Mouse (Mus musculus): ENCODE results near the gene Mllt3. TPM values are rescaled to one million over a fixed set of nuclear protein-coding genes. Genes with fewer than 3 reads are reported as not detected.

The Mllt3 gene
- polyA plus RNA-seq, 1 experiment from 2014 or later = 45.4 TPM

DNA sequence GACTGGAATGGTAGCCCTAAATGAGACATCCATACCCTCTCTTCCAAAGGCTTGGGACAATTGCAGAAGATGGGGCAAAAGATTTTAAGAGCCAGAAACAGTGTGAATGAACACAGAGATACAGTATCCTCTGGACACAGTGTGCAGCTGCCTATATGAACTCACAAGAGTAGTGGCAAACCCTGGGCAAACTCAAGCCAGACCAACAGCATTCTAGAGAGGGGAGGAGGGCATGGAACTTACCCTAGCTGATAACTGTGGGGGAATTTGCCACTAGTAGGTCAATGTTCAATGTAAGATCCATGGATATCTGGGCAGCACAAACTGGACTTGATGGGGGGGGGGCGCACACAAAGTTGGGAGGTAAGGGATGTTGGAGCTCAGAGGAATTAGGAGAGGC is 151.2 kb downstream of the Mllt3 start:
- H3K27ac ChIP-seq = no peak overlapping the region
- 90% methylated on average over 1 of the region's 1 CpGs for WGBS

DNA sequence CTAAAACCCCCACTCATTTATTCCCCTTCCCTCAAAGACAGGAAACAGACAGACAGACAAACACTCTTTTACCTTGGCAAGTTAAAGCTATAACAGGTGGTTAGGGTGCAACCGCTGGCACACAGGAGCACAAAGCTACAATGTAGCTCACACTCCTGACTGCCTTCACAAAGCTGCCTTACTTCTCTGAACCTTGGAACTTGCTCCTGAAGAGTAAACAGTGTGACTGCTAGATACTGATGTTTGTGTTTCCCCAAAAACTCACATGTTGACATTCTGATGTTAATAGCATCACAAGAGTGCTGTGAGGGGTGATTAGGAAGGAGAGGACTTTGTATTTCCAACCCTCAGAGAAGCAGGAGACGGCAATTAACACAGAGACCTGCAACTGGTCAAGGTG is 151.6 kb downstream of the Mllt3 start:
- Histone ChIP-seq H3K9me3 (no peaks in the 10 kb centered on the region), H3K36me3 (0 out of 2 replicates have a peak, but pooled peaks cover 5% of the 10 kb centered on the region), H3K27me3 (ENCODE audit: insufficient read depth, poor library complexity, severe bottlenecking) (no peaks in the 10 kb centered on the region), H3K4me1 (replicated peaks) (peaks cover 8% of the 10 kb centered on the region), H3K27ac (no peak overlapping the region), H3K4me3 (no peak overlapping the region)
- WGBS = 87% methylated on average over 2 of the region's 2 CpGs
- DNase-seq (ENCODE audit: low spot score) = no peak

More for the DNA sequence above, 151.2 kb downstream of the Mllt3 start:
- Histone ChIP-seq H3K4me3 (no peak overlapping the region), H3K4me1 (replicated peaks) (peaks cover 8% of the 10 kb centered on the region), H3K27me3 (ENCODE audit: insufficient read depth, poor library complexity, severe bottlenecking) (no peaks in the 10 kb centered on the region), H3K36me3 (0 out of 2 replicates have a peak, but pooled peaks cover 5% of the 10 kb centered on the region), H3K9me3 (no peaks in the 10 kb centered on the region)
- DNase-seq (ENCODE audit: low spot score) = no peak

DNA sequence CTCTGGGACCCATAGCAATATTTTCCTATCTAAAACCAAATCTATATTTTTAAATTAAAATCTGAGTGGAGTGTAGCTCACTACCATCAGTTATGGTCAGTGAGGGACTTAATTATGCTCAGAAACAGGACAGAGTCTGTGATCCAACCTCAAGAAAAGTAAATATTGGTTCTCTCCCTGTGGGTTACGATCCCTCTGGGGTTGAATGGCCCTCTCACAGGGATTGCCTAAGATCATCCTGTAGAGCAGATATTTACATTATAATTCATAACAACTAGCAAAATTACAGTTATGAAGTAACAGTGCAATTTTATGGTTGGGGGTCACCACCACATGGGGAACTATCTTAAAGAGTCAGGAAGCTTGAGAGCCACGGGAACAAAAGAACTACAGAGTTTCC is 152.9 kb downstream of the Mllt3 start:
- H3K36me3 ChIP-seq = 0 out of 2 replicates have a peak, but pooled peaks cover 5% of the 10 kb centered on the region
- no peaks in the 10 kb centered on the region for H3K9me3 ChIP-seq
- peaks cover 8% of the 10 kb centered on the region for H3K4me1 ChIP-seq (replicated peaks)
- no peaks in the 10 kb centered on the region for H3K27me3 ChIP-seq (ENCODE audit: insufficient read depth, poor library complexity, severe bottlenecking)
- WGBS = 82% methylated on average over 2 of the region's 2 CpGs
- H3K4me3 ChIP-seq = no peak overlapping the region
- no peak overlapping the region for H3K27ac ChIP-seq
- DNase-seq (ENCODE audit: low spot score) = no peak

DNA sequence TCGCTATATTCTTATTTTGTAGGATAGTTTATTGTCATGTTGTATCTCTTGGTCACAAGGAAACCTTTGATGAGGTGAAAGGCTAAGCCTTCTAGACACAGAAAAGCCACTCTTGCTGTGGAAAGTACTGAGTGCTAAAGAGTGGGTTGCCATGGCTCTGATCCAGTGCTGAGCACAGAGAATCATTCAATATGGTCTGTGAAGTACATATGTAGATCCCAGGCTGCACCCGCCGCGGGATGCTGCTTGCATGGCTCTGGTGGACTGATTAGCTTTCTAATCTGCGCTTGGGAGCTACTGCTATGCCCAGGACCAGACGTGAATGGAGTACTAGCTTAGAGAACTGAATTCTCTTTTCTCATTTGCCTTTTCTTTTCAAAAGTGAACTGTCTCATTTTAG is 154.5 kb downstream of the Mllt3 start:
- no peak overlapping the region for H3K27ac ChIP-seq
- peaks cover 6% of the 10 kb centered on the region for H3K4me1 ChIP-seq (replicated peaks)
- H3K4me3 ChIP-seq = no peak overlapping the region
- no peak for DNase-seq (ENCODE audit: low spot score)
- peaks cover 7% of the 10 kb centered on the region for H3K36me3 ChIP-seq
- no peaks in the 10 kb centered on the region for H3K27me3 ChIP-seq (ENCODE audit: insufficient read depth, poor library complexity, severe bottlenecking)
- no peaks in the 10 kb centered on the region for H3K9me3 ChIP-seq
- 91% methylated on average over 6 of the region's 6 CpGs for WGBS

DNA sequence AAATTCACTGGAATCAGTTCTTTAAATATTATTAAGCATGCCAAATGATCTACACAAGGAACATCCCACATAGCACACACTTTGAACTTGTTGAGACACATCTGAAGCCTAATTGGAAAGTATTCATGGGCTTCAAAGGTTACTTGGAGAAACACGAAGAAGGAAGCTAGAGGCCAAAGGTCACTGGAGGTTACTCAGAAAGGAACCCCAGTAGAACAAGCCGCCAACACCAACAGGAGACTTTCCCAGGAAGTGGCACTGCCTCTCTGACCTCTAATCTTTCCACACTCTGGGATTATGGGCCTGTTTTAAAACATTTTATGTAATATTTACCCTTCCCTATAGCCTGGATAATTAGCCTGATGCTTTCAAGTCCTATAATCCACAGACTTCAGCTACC is 162.6 kb downstream of the Mllt3 start:
- Histone ChIP-seq H3K4me3 (no peak overlapping the region), H3K4me1 (replicated peaks) (0 out of 2 replicates have a peak, but pooled peaks cover 3% of the 10 kb centered on the region), H3K9me3 (no peaks in the 10 kb centered on the region), H3K27ac (no peak overlapping the region), H3K27me3 (ENCODE audit: insufficient read depth, poor library complexity, severe bottlenecking) (no peaks in the 10 kb centered on the region), H3K36me3 (peaks cover 24% of the 10 kb centered on the region)
- WGBS = 31% methylated on average over 2 of the region's 2 CpGs
- no peak for DNase-seq (ENCODE audit: low spot score)

DNA sequence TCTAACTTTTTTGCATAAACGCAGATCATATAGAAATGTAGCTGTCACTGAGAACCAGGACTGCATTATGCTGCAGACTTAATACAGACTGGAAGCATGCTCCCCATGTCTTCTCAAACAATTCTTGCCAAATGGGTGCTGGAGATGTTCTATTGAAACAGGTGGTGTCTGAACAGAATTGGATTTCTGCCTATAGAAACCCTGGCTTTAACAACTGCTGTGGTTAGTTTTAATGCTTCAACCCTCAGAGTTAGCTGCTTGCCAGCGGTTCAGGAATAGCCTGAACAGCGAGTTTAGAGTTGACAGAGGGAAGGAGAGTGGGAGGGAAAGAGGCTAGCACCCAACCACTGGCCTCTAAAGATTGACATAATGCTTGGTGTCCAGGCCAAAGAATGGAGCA is 166.6 kb downstream of the Mllt3 start:
- no peak overlapping the region for H3K27ac ChIP-seq
- DNase-seq (ENCODE audit: low spot score) = no peak
- no peaks in the 10 kb centered on the region for H3K9me3 ChIP-seq
- 0 out of 2 replicates have a peak, but pooled peaks cover 8% of the 10 kb centered on the region for H3K4me1 ChIP-seq (replicated peaks)
- H3K4me3 ChIP-seq = no peak overlapping the region
- H3K36me3 ChIP-seq = peaks cover 8% of the 10 kb centered on the region; the same call in 1 of the 2 replicates
- no peaks in the 10 kb centered on the region for H3K27me3 ChIP-seq (ENCODE audit: insufficient read depth, poor library complexity, severe bottlenecking)
- WGBS = 88% methylated on average over 3 of the region's 3 CpGs

DNA sequence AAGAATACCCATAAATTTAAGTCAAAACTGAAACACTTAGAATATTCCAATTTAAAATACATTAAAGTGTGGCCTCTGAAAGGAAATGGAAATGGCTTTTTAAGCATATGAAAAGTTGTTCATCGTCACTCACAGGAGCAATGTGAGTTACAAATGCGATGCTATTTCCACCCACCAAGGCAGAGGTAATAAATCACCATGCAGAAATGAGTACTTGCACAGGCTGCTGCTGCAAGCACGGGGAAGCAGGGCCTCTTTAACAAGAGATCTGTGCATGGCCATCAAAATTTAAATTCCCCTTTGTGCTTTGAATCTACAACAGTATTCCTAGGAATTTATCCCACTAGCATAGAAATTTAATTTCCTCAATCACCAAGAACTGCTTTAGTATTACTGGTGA is 167.3 kb downstream of the Mllt3 start:
- H3K4me3 ChIP-seq = no peak overlapping the region
- no peak overlapping the region for H3K27ac ChIP-seq
- 81% methylated on average over 3 of the region's 3 CpGs for WGBS
- no peaks in the 10 kb centered on the region for H3K27me3 ChIP-seq (ENCODE audit: insufficient read depth, poor library complexity, severe bottlenecking)
- H3K9me3 ChIP-seq = no peaks in the 10 kb centered on the region
- DNase-seq (ENCODE audit: low spot score) = no peak
- H3K36me3 ChIP-seq = 0 out of 2 replicates have a peak, but pooled peaks cover 3% of the 10 kb centered on the region
- H3K4me1 ChIP-seq (replicated peaks) = 0 out of 2 replicates have a peak, but pooled peaks cover 8% of the 10 kb centered on the region

DNA sequence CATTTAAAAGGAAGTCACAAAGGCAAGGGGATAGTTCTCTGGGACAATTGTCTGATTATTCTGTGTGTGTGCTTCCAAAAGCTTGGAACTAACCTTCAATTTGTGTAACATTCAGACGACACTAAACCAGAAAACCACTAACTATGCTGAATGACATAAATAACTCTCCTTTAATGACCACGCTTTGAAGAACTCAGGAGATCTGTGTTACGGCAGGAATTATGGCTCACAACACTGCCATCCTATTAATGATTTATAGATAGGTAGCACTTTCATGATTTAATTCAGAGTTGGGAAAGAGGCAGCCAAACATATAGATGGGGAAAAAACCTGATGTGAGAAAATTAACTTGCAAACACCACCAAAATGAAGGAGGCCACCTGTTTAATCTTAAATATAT is 168.1 kb downstream of the Mllt3 start:
- no peaks in the 10 kb centered on the region for H3K27me3 ChIP-seq (ENCODE audit: insufficient read depth, poor library complexity, severe bottlenecking)
- H3K9me3 ChIP-seq = no peaks in the 10 kb centered on the region
- WGBS = 84% methylated on average over 3 of the region's 3 CpGs
- H3K4me1 ChIP-seq (replicated peaks) = 0 out of 2 replicates have a peak, but pooled peaks cover 8% of the 10 kb centered on the region
- no peak for DNase-seq (ENCODE audit: low spot score)
- no peak overlapping the region for H3K4me3 ChIP-seq
- H3K36me3 ChIP-seq = 0 out of 2 replicates have a peak, but pooled peaks cover 3% of the 10 kb centered on the region
- no peak overlapping the region for H3K27ac ChIP-seq

DNA sequence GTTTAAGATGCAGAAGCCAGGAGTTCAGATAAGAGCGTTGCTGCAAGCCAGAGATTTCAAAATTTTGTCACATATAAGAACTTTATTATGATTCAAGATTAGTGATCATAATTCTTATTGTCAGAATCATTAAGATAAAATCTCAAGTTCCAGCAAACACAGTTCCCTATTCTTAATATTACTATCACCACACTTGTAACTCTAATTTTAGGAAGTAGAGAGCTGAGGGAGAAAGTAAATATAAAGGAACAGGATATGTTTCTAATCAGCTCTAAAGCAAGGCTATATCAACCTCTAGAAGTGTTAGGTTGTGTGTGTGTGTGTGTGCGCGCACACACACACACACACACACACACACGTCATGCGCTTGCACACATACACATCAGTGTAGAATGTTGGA is 170.0 kb downstream of the Mllt3 start:
- Histone ChIP-seq H3K36me3 (0 out of 2 replicates have a peak, but pooled peaks cover 3% of the 10 kb centered on the region), H3K27me3 (ENCODE audit: insufficient read depth, poor library complexity, severe bottlenecking) (no peaks in the 10 kb centered on the region), H3K27ac (no peak overlapping the region), H3K4me1 (replicated peaks) (0 out of 2 replicates have a peak, but pooled peaks cover 8% of the 10 kb centered on the region), H3K9me3 (no peaks in the 10 kb centered on the region), H3K4me3 (no peak overlapping the region)
- 96% methylated on average over 5 of the region's 5 CpGs for WGBS
- no peak for DNase-seq (ENCODE audit: low spot score)

DNA sequence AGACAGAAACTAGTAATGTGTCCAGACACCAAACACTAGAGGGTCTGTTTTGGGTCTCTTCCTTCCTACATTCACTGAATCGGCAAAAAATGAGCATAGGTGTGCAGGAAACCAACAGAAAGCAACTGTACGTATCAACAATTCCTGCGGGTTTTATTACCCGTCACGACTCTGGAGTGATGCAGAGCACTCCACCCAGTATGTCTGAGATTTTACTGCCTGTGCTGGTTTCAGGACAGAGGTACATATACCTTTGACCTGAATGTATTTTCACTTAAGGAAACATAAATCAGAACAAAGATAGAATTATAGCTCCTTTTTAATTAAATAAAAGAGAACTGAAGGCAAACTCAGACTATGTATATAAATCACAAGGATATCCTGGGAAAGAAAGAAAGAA is 172.4 kb downstream of the Mllt3 start:
- Histone ChIP-seq H3K36me3 (0 out of 2 replicates have a peak, but pooled peaks cover 3% of the 10 kb centered on the region), H3K27me3 (ENCODE audit: insufficient read depth, poor library complexity, severe bottlenecking) (no peaks in the 10 kb centered on the region), H3K4me1 (replicated peaks) (0 out of 2 replicates have a peak, but pooled peaks cover 5% of the 10 kb centered on the region), H3K9me3 (no peaks in the 10 kb centered on the region), H3K4me3 (no peak overlapping the region), H3K27ac (no peak overlapping the region)
- 96% methylated on average over 5 of the region's 5 CpGs for WGBS
- DNase-seq (ENCODE audit: low spot score) = no peak

DNA sequence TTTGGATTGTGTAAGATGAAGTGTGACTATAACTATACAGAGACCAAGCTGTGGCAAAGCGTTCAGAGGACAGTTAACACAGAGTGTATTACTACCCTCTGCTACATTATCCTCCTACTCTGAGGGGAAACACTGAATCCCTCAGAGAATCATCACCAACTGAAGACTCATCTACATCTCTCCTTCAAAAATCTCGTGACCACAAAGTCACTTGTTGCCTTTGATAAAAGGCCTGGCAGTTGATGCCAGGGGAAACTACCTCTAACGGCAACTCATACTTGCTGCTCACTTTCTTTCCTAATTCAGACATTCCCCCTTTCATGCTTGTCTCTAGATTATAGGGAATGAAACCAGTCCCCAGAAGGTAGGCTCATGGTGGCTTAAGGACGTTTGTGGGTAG is 174.0 kb downstream of the Mllt3 start:
- no peak overlapping the region for H3K4me3 ChIP-seq
- no peak for DNase-seq (ENCODE audit: low spot score)
- no peak overlapping the region for H3K27ac ChIP-seq
- 0 out of 2 replicates have a peak, but pooled peaks cover 3% of the 10 kb centered on the region for H3K36me3 ChIP-seq
- no peaks in the 10 kb centered on the region for H3K27me3 ChIP-seq (ENCODE audit: insufficient read depth, poor library complexity, severe bottlenecking)
- H3K4me1 ChIP-seq (replicated peaks) = no peaks in the 10 kb centered on the region
- WGBS = 79% methylated on average over 4 of the region's 4 CpGs
- no peaks in the 10 kb centered on the region for H3K9me3 ChIP-seq

DNA sequence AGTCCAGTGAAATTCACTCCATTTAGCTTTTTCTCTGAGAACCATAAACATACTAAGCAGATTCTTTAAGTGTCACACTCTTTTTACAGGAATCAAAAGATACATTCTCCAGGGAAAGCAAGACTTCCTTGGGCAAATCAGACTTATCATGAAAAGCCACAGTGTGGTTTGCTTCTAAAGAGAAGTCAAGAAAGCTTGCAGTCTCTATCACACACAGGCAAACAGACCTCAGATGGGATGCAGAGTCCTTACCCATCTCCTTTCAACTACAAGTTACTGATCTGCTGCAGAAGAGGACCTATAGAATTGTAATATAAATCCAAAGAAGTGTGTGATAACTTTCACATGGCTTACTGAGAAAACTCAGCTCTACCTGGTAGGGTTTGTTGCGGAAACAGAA is 175.2 kb downstream of the Mllt3 start:
- 100% methylated on average over 1 of the region's 1 CpGs for WGBS
- no peak overlapping the region for H3K4me3 ChIP-seq
- H3K9me3 ChIP-seq = no peaks in the 10 kb centered on the region
- H3K27me3 ChIP-seq (ENCODE audit: insufficient read depth, poor library complexity, severe bottlenecking) = no peaks in the 10 kb centered on the region
- H3K27ac ChIP-seq = no peak overlapping the region
- 0 out of 2 replicates have a peak, but pooled peaks cover 3% of the 10 kb centered on the region for H3K36me3 ChIP-seq
- no peaks in the 10 kb centered on the region for H3K4me1 ChIP-seq (replicated peaks)
- DNase-seq (ENCODE audit: low spot score) = no peak

DNA sequence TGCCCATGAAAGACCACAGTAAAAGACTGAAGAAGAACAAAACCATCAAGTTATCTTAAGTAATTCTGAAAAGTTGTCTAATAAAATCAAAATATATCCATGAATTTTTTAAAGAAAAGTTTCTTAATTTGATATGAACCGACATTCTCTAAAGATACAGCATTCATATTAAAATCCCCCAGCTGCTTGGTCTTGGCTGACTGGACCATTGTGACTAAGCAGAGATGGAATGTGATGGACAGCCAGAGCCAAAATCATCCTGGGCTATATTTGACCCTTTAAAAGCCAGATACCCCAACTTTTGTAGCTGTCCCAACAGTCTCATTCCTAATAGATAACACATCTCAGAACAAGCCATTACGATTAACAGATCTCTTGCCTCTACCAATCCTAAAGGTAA is 180.7 kb downstream of the Mllt3 start:
- Histone ChIP-seq H3K4me1 (replicated peaks) (no peaks in the 10 kb centered on the region), H3K27ac (no peak overlapping the region), H3K9me3 (no peaks in the 10 kb centered on the region), H3K4me3 (no peak overlapping the region), H3K27me3 (ENCODE audit: insufficient read depth, poor library complexity, severe bottlenecking) (no peaks in the 10 kb centered on the region), H3K36me3 (no peaks in the 10 kb centered on the region)
- DNase-seq (ENCODE audit: low spot score) = no peak
- 93% methylated on average over 2 of the region's 2 CpGs for WGBS

DNA sequence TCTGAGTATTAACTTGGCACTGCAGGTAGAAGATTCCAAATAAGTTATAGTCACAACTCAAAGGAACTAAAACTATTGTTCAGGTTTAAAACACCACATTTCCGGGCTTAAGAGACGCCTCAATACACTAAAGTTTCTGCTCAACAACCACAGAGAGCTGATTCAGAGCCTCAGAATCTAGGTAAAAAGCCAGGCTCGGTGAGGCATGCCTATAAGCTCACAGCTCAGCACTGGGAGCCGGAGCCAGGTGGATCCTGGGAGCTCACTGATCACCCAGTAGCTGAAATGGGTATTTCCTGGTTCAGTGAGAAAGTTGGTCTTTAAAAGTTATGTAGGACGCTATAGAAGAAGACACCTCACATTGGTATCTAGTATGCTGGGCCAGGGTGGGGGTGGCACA is 183.1 kb downstream of the Mllt3 start:
- H3K36me3 ChIP-seq = no peaks in the 10 kb centered on the region
- no peaks in the 10 kb centered on the region for H3K27me3 ChIP-seq (ENCODE audit: insufficient read depth, poor library complexity, severe bottlenecking)
- H3K4me3 ChIP-seq = no peak overlapping the region
- no peak overlapping the region for H3K27ac ChIP-seq
- H3K9me3 ChIP-seq = no peaks in the 10 kb centered on the region
- 89% methylated on average over 5 of the region's 5 CpGs for WGBS
- DNase-seq (ENCODE audit: low spot score) = no peak
- peaks cover 3% of the 10 kb centered on the region; the same call in 1 of the 2 replicates for H3K4me1 ChIP-seq (replicated peaks)
